Mouse (Mus musculus): Measurements from ENCODE around the gene Itih2.

DNA sequence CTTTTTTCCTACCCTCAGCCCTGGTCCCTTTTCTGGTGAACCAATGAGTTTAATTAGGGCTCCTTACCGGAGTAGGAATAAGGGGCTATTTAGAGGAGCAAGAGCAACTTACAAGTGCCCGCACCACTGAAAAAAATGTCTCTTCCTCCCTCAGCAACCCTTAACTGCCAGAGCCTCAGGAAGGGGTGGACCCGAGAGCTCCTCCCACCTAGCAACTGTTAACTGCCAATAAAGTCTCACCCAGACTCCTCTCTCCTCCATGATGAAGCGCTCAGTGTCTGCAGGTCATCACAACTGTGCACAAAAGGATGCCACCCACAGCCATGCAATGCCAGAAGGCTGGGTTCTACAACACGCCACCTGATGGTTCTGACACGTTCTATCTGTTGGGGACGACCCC lies 59.4 kb downstream of the Itih2 start:
- TF ChIP-seq CTCF (IDR thresholded peaks at IDR 0.05; ENCODE audit: insufficient read depth, low read length) (no peak), POLR2A (IDR thresholded peaks at IDR 0.05; ENCODE audit: borderline replicate concordance, extremely low read depth, low read depth, low read length) (no peak)
